Mouse (Mus musculus) heart, embryonic 16.5 days (tissue): ENCODE results near the gene Txndc9. TPM values are rescaled to one million over a fixed set of nuclear protein-coding genes. Genes with fewer than 3 reads are reported as not detected.

Experiments
- ATAC-seq: fragments of 200-750 bp; cut with Nextera tagmentation; replicated peaks from 2 replicates; pipeline ENCODE4 v1.8.0; 2017; ENCODE audit warnings: moderate number of reproducible peaks; ENCODE audit not compliant: insufficient read depth, low FRiP score; ENCODE audit errors: extremely low read depth
- H3K27ac ChIP-seq: fragments of 300-500 bp; sonication (generic); 2 replicates; pipeline ENCODE4 v1.5.1; 2014; ENCODE audit warnings: mild to moderate bottlenecking, low read length, control low read depth, moderate library complexity
- H3K27me3 ChIP-seq: fragments of 300-500 bp; sonication (generic); 2 replicates; pipeline ENCODE4 v1.6.1; 2014; ENCODE audit warnings: low read length, mixed read lengths; ENCODE audit not compliant: control insufficient read depth, insufficient read depth
- H3K36me3 ChIP-seq: fragments of 300-500 bp; sonication (generic); 2 replicates; pipeline ENCODE4 v1.6.1; 2014; ENCODE audit not compliant: control insufficient read depth, insufficient read depth
- H3K4me1 ChIP-seq: fragments of 300-500 bp; sonication (generic); 2 replicates; pipeline ENCODE4 v1.6.1; 2014; ENCODE audit warnings: low read length, mixed read lengths; ENCODE audit not compliant: control insufficient read depth, insufficient read depth
- H3K4me2 ChIP-seq: fragments of 300-500 bp; sonication (generic); 2 replicates; pipeline ENCODE4 v1.6.1; 2014; ENCODE audit warnings: low read depth, mild to moderate bottlenecking, control low read depth, low read length
- H3K4me3 ChIP-seq: fragments of 300-500 bp; sonication (generic); 2 replicates; pipeline ENCODE4 v1.5.1; 2014; ENCODE audit warnings: mild to moderate bottlenecking, control low read depth, low read length
- H3K9ac ChIP-seq: fragments of 300-500 bp; sonication (generic); 2 replicates; pipeline ENCODE4 v1.6.1; 2014; ENCODE audit warnings: low read length, control low read depth
- H3K9me3 ChIP-seq: fragments of 300-500 bp; sonication (generic); replicated peaks from 2 replicates; pipeline ENCODE4 v1.6.1; 2016; ENCODE audit warnings: low read length; ENCODE audit not compliant: control insufficient read depth
- WGBS: fragments of 180-500 bp; shearing (Covaris S2); extraction: QIAGEN DNeasy Blood & Tissue Kit; methylation state at CpG from one replicate; pipeline ENCODE4 v1.1.7; 2014; 5-methylcytosine and 5-hydroxymethylcytosine counted together
- polyA plus RNA-seq: library from polyadenylated mRNA; unstranded; fragments of >200 nt; fragmentation: Nextera tagmentation; extraction: Ambion mirVana; gene quantifications from 2 replicates; pipeline ENCODE4 v1.2.1, GENCODE M21; 2015

Gene Txndc9
- polyA plus RNA-seq, 1 experiment from 2014 or later, result 113 TPM

DNA sequence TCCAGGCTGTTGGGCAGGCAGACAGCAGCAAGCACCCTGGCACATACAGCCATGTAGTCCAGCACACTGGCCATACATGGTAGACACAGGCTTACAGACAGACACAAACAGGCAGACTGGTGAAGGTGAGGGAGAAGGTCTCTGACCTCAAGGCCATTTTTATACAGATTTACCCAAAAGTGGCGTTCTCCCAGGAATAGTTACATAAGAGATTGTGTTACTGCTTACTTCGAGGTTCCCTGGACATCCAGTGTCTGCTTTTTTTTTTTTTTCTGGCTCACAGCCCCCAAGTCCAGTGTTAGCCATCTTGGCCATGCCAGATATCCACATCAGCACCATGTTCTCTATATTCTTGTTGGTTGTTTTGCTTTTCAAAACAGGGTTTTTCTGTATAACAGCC is 39.2 kb downstream of the Txndc9 start:
- no peak overlapping the region for H3K4me3 ChIP-seq
- no peaks in the 10 kb centered on the region for H3K4me1 ChIP-seq
- H3K4me2 ChIP-seq, result no peak overlapping the region
- no peak overlapping the region for H3K27ac ChIP-seq
- ATAC-seq, result no peak
- H3K9me3 ChIP-seq, result no peaks in the 10 kb centered on the region; the same call in 1 of the 2 replicates
- H3K9ac ChIP-seq, result no peak overlapping the region
- H3K27me3 ChIP-seq, result no peaks in the 10 kb centered on the region
- no peaks in the 10 kb centered on the region for H3K36me3 ChIP-seq
- 57% methylated on average over 2 of the region's 2 CpGs for WGBS

GRCm38 (mm10) chr1:37957659-37958058 is 40.0 kb downstream of the Txndc9 start, which contains the start of gene Lyg1:
Lyg1 (minus strand) TSS chr1:37957759.
- no peaks in the 10 kb centered on the region for H3K36me3 ChIP-seq
- H3K27ac ChIP-seq, result no peak within 1 kb of the TSS
- no peak within 1 kb of the TSS for H3K4me3 ChIP-seq
- ATAC-seq, result no peak
- no peaks in the 10 kb centered on the region for H3K27me3 ChIP-seq
- no peak within 1 kb of the TSS for H3K4me2 ChIP-seq
- no peak within 1 kb of the TSS for H3K9ac ChIP-seq
- 82% methylated on average over 5 of the region's 5 CpGs for WGBS
- no peaks in the 10 kb centered on the region; the same call in 1 of the 2 replicates for H3K9me3 ChIP-seq
- no peaks in the 10 kb centered on the region for H3K4me1 ChIP-seq

GRCm38 (mm10) chr1:37956690-37957431 is 40.8 kb downstream of the Txndc9 start:
- H3K4me1 ChIP-seq, result no peaks in the 10 kb centered on the region
- ATAC-seq, result no peak
- WGBS, result 26% methylated on average over 3 of the region's 3 CpGs
- H3K9ac ChIP-seq, result no peak overlapping the region
- no peaks in the 10 kb centered on the region for H3K36me3 ChIP-seq
- H3K9me3 ChIP-seq, result no peaks in the 10 kb centered on the region; the same call in 1 of the 2 replicates
- H3K27ac ChIP-seq, result no peak overlapping the region
- no peak overlapping the region for H3K4me2 ChIP-seq
- H3K27me3 ChIP-seq, result no peaks in the 10 kb centered on the region
- H3K4me3 ChIP-seq, result no peak overlapping the region

DNA sequence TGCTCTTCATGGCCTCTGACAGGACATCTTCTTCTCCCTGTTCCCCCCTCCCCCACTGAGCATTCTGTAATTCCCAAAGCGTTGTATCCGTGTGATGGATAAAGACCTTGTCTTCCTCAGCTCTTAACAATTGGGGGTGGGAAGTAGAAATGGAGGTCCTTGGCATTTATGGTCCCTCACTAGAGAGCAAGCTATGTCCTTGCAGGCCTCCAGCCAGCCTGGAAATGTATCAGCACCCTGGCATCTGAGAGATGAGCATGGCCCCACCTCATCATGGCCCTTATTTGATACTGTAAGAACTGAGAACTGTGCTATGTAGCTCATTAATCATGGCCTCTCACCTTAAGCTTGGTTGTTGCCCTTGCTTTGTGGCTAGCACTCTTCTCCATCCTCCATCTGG is 42.4 kb downstream of the Txndc9 start:
- Histone ChIP-seq H3K27me3 (no peaks in the 10 kb centered on the region), H3K9me3 (no peaks in the 10 kb centered on the region; the same call in 1 of the 2 replicates), H3K9ac (no peak overlapping the region), H3K4me3 (no peak overlapping the region), H3K27ac (no peak overlapping the region), H3K4me2 (no peak overlapping the region), H3K4me1 (no peaks in the 10 kb centered on the region), H3K36me3 (no peaks in the 10 kb centered on the region)
- ATAC-seq, result no peak
- 92% methylated on average over 2 of the region's 2 CpGs for WGBS

DNA sequence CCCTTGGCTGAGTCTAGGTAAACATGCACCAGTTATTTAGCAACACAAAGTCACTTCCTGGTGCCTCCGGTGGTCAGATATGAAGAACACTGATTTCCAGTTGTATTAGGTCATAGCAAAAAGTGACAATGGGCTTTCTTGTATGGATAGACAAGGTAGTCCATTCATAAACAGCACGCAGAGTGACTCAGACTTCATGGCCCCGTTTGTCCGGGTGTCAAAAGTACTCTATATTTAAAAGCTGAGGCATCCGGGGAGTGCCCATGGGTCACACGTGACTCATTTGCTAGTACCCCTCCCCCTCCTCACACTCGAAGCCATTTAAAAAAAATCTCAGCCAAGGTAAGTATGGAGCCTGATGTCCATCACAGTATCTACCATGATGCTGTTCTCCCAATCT is 42.9 kb downstream of the Txndc9 start:
- H3K27ac ChIP-seq, result no peak overlapping the region
- H3K9me3 ChIP-seq, result no peaks in the 10 kb centered on the region; the same call in 1 of the 2 replicates
- H3K4me1 ChIP-seq, result no peaks in the 10 kb centered on the region
- no peaks in the 10 kb centered on the region for H3K36me3 ChIP-seq
- no peak overlapping the region for H3K4me2 ChIP-seq
- 55% methylated on average over 7 of the region's 7 CpGs for WGBS
- no peak for ATAC-seq
- no peak overlapping the region for H3K9ac ChIP-seq
- H3K27me3 ChIP-seq, result no peaks in the 10 kb centered on the region
- no peak overlapping the region for H3K4me3 ChIP-seq

GRCm38 (mm10) chr1:37948906-37949305 is 48.8 kb downstream of the Txndc9 start:
- no peak overlapping the region for H3K4me2 ChIP-seq
- no peaks in the 10 kb centered on the region for H3K27me3 ChIP-seq
- WGBS, result 62% methylated on average over 2 of the region's 2 CpGs
- no peak overlapping the region for H3K27ac ChIP-seq
- H3K9me3 ChIP-seq, result no peaks in the 10 kb centered on the region
- H3K9ac ChIP-seq, result no peak overlapping the region
- ATAC-seq, result no peak
- no peaks in the 10 kb centered on the region for H3K4me1 ChIP-seq
- H3K4me3 ChIP-seq, result no peak overlapping the region
- H3K36me3 ChIP-seq, result no peaks in the 10 kb centered on the region

Other genes starting within 250 kb of the Txndc9 start
- gene Tsga10, start 131.5 kb downstream of the Txndc9 start, polyA plus RNA-seq, result 4.4 and 4.9 TPM in 2 replicates
- 9.8 and 10.6 TPM in 2 replicates for gene Lipt1, start 126.2 kb downstream of the Txndc9 start, polyA plus RNA-seq
- 11.1 and 13.5 TPM in 2 replicates for gene Mitd1, start 107.5 kb downstream of the Txndc9 start, polyA plus RNA-seq
- gene Mrpl30, start 107.4 kb downstream of the Txndc9 start, polyA plus RNA-seq, result 294 TPM in 2 replicates
- not detected in 2 replicates for gene Lyg2, start 81.4 kb downstream of the Txndc9 start, polyA plus RNA-seq
- gene Lyg1, start 40.1 kb downstream of the Txndc9 start, polyA plus RNA-seq, result not detected in 2 replicates
- 15.6 and 16.5 TPM in 2 replicates for gene Eif5b, start 117 bp upstream of the Txndc9 start, polyA plus RNA-seq
- 13.6 and 16.3 TPM in 2 replicates for gene Rev1, start 131.9 kb upstream of the Txndc9 start, polyA plus RNA-seq